ENCODE assay signal across 7 mouse cellular contexts in the genomic region with DNA sequence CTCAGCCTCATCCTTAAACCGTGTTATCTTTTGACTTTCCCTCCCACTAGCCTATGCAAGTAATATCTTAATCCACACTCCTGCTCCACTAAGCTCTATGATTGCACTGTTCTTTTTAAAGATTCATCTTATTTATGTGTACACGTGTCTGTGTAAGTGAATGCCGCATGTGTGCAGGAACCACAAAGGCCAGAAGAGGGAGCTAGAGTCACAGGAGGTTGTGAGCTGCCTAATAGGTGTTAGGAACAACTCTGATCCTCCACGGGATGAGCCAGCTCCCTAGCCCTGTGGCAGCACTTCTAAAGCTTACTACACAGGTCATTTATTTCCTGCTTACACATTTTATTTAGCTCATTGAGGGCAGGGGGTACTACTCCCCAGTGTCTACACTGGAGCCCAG. TPM values are rescaled to one million over a fixed set of nuclear protein-coding genes. Genes with fewer than 3 reads are reported as not detected.
DNase-seq lines count a peak whose midpoint lies in the region; ATAC-seq and TF ChIP-seq lines count a peak whose summit lies in the region.

No protein-coding gene starts in this region.

- peaks cover 24% of the 10 kb centered on the region for H3K4me1 ChIP-seq in midbrain, embryonic 10.5 days
- H3K4me1 ChIP-seq in midbrain, embryonic 15.5 days: no peaks in the 10 kb centered on the region
- H3K4me1 ChIP-seq in kidney, adult 2 months (ENCODE audit: control insufficient read depth, insufficient read depth, low read length): peaks cover 10% of the 10 kb centered on the region; the same call in 1 of the 2 replicates
- H3K4me1 ChIP-seq in lung, embryonic 14.5 days (ENCODE audit: insufficient read depth): no peaks in the 10 kb centered on the region

- no peak overlapping the region for H3K4me2 ChIP-seq in midbrain, embryonic 15.5 days
- H3K4me2 ChIP-seq in lung, embryonic 14.5 days: no peak overlapping the region

- no peak overlapping the region for H3K27ac ChIP-seq in midbrain, embryonic 10.5 days (replicated peaks)
- no peak overlapping the region for H3K27ac ChIP-seq in midbrain, embryonic 15.5 days
- H3K27ac ChIP-seq in kidney, adult 2 months (ENCODE audit: insufficient read depth, low read depth, low read length): peak overlapping the region; percentile 65; the same call in 1 of the 2 replicates
- H3K27ac ChIP-seq in lung, embryonic 14.5 days (ENCODE audit: low read depth): no peak overlapping the region

- H3K36me3 ChIP-seq in midbrain, embryonic 10.5 days: no peaks in the 10 kb centered on the region
- H3K36me3 ChIP-seq in midbrain, embryonic 15.5 days (replicated peaks): no peaks in the 10 kb centered on the region
- H3K36me3 ChIP-seq in kidney, adult 2 months (ENCODE audit: control insufficient read depth, insufficient read depth, low read length): no peaks in the 10 kb centered on the region
- no peaks in the 10 kb centered on the region for H3K36me3 ChIP-seq in lung, embryonic 14.5 days (ENCODE audit: insufficient read depth)
- H3K36me3 ChIP-seq in splenic B cell, adult 2 months (ENCODE audit: control insufficient read depth, insufficient read depth, low read length, poor library complexity, severe bottlenecking): 0 out of 2 replicates have a peak, but pooled peaks cover 8% of the 10 kb centered on the region

- H3K9ac ChIP-seq in midbrain, embryonic 15.5 days: no peak overlapping the region
- H3K9ac ChIP-seq in lung, embryonic 14.5 days: no peak overlapping the region

- POLR2A ChIA-PET in Patski (lab: Charles Lee): interaction anchor here (0.7 kb wide), 2 partner anchors 31 to 71 kb away, joined by 3 to 4 read pairs; a partner anchor contains a TSS

- in situ Hi-C loops in Patski (cut with MboI; ENCODE audit: low pct_unique_long_range_greater_than_20kb): loop anchor here (5.0 kb wide), 1 partner anchor 53 kb away; a partner anchor contains a TSS

- no peaks in the 10 kb centered on the region for H3K9me3 ChIP-seq in midbrain, embryonic 10.5 days (replicated peaks)
- H3K9me3 ChIP-seq in midbrain, embryonic 15.5 days: no peaks in the 10 kb centered on the region
- H3K9me3 ChIP-seq in lung, embryonic 14.5 days (ENCODE audit: low read depth, low read length): no peaks in the 10 kb centered on the region

- peak; percentile 95 for TF ChIP-seq CTCF in Patski (IDR thresholded peaks at IDR 0.05)
- TF ChIP-seq CTCF in kidney, adult 2 months (conservative IDR thresholded peaks at IDR 0.05; ENCODE audit: insufficient read depth, insufficient read length, low read depth, low read length): peak; percentile 90
- peak; percentile 64 for TF ChIP-seq CTCF in lung, embryonic 14.5 days (IDR thresholded peaks at IDR 0.05; ENCODE audit: low read depth)

- H3K27me3 ChIP-seq in midbrain, embryonic 10.5 days (ENCODE audit: low read depth, poor library complexity, severe bottlenecking): no peaks in the 10 kb centered on the region
- H3K27me3 ChIP-seq in midbrain, embryonic 15.5 days (replicated peaks): no peaks in the 10 kb centered on the region
- no peaks in the 10 kb centered on the region for H3K27me3 ChIP-seq in Patski
- H3K27me3 ChIP-seq in kidney, adult 2 months (replicated peaks; ENCODE audit: control insufficient read depth, insufficient read depth, low read length): no peaks in the 10 kb centered on the region
- no peaks in the 10 kb centered on the region for H3K27me3 ChIP-seq in lung, embryonic 14.5 days (ENCODE audit: insufficient read depth, low read length)
- H3K27me3 ChIP-seq in splenic B cell, adult 2 months (ENCODE audit: control insufficient read depth, insufficient read depth, low read length, poor library complexity, severe bottlenecking): no peaks in the 10 kb centered on the region

- no peak overlapping the region for H3K4me3 ChIP-seq in midbrain, embryonic 10.5 days
- H3K4me3 ChIP-seq in midbrain, embryonic 15.5 days: no peak overlapping the region
- no peak overlapping the region for H3K4me3 ChIP-seq in kidney, adult 2 months (ENCODE audit: insufficient read depth, low read depth, low read length)
- no peak overlapping the region for H3K4me3 ChIP-seq in lung, embryonic 14.5 days (ENCODE audit: low read depth, low read length)

- TF ChIP-seq POLR2A in kidney, adult 2 months (IDR thresholded peaks at IDR 0.05; ENCODE audit: low read depth, low read length): no peak

- DNase-seq in midbrain, embryonic 10.5 days (ENCODE audit: low spot score): peak; percentile 47
- DNase-seq in Patski (ENCODE audit: low read depth, low spot score): peak; percentile 43
- peak; percentile 63 for DNase-seq in embryo, embryonic 11 days
- DNase-seq in kidney, adult 2 months: peak; percentile 81
- peak; percentile 70 for DNase-seq in lung, embryonic 14.5 days
- DNase-seq in splenic B cell, adult 2 months (ENCODE audit: low read depth, low spot score): peak; percentile 71

- WGBS in midbrain, embryonic 10.5 days: 46% methylated on average over 4 of the region's 4 CpGs
- WGBS in midbrain, embryonic 15.5 days: 47% methylated on average over 4 of the region's 4 CpGs
- WGBS in kidney, adult 2 months: 49% methylated on average over 4 of the region's 4 CpGs
- 60% methylated on average over 4 of the region's 4 CpGs for WGBS in lung, embryonic 14.5 days

- CTCF ChIA-PET in Patski (lab: Charles Lee): interaction anchor here (0.7 to 3.8 kb wide), 19 partner anchors 9 to 75 kb away, joined by 3 to 36 read pairs (median 6); a partner anchor contains a TSS

- ATAC-seq in midbrain, embryonic 15.5 days (replicated peaks): no peak
- ATAC-seq in Patski: peak; percentile 73
- no peak for ATAC-seq in lung, embryonic 14.5 days (ENCODE audit: insufficient read depth)

RNA-seq across cellular contexts. Expression of a gene that starts 38.4 kb away (rescaled TPM):
- polyA plus RNA-seq in midbrain, embryonic 10.5 days (2016; fragmentation: Nextera tagmentation; extraction: Ambion mirVana): 41.1 and 47.2 TPM in 2 replicates
- 27.4 and 29.1 TPM in 2 replicates for polyA plus RNA-seq in midbrain, embryonic 15.5 days (2015; fragmentation: Nextera tagmentation; extraction: Ambion mirVana)
- polyA plus RNA-seq in Patski (2021): 29.5 TPM
- 12.7 and 15.0 TPM in 2 replicates for polyA plus RNA-seq in kidney, adult 2 months (2012; rRNA removed)
- polyA plus RNA-seq in lung, embryonic 14.5 days (2014; fragmentation: Nextera tagmentation; extraction: Ambion mirVana): 40.8 and 41.0 TPM in 2 replicates

RNA-seq across cellular contexts. Expression of a gene that starts 51.7 kb away (rescaled TPM):
- 11.5 and 12.0 TPM in 2 replicates for polyA plus RNA-seq in midbrain, embryonic 10.5 days (2016; fragmentation: Nextera tagmentation; extraction: Ambion mirVana)
- polyA plus RNA-seq in midbrain, embryonic 15.5 days (2015; fragmentation: Nextera tagmentation; extraction: Ambion mirVana): 4.1 and 4.6 TPM in 2 replicates
- polyA plus RNA-seq in Patski (2021): 12.7 TPM
- polyA plus RNA-seq in kidney, adult 2 months (2012; rRNA removed): 15.3 and 19.4 TPM in 2 replicates
- polyA plus RNA-seq in lung, embryonic 14.5 days (2014; fragmentation: Nextera tagmentation; extraction: Ambion mirVana): 11.7 and 12.3 TPM in 2 replicates

RNA-seq across cellular contexts. Expression of a gene that starts 55.2 kb away (rescaled TPM):
- 33.3 and 37.6 TPM in 2 replicates for polyA plus RNA-seq in midbrain, embryonic 10.5 days (2016; fragmentation: Nextera tagmentation; extraction: Ambion mirVana)
- polyA plus RNA-seq in midbrain, embryonic 15.5 days (2015; fragmentation: Nextera tagmentation; extraction: Ambion mirVana): 28.3 and 31.9 TPM in 2 replicates
- 21.0 TPM for polyA plus RNA-seq in Patski (2021)
- polyA plus RNA-seq in kidney, adult 2 months (2012; rRNA removed): 7.8 and 9.4 TPM in 2 replicates
- polyA plus RNA-seq in lung, embryonic 14.5 days (2014; fragmentation: Nextera tagmentation; extraction: Ambion mirVana): 32.2 and 34.5 TPM in 2 replicates

RNA-seq across cellular contexts. Expression of a gene that starts 55.2 kb away (rescaled TPM):
- polyA plus RNA-seq in midbrain, embryonic 10.5 days (2016; fragmentation: Nextera tagmentation; extraction: Ambion mirVana): 0.22 and 0.39 TPM in 2 replicates
- 0.11 and 0.56 TPM in 2 replicates for polyA plus RNA-seq in midbrain, embryonic 15.5 days (2015; fragmentation: Nextera tagmentation; extraction: Ambion mirVana)
- polyA plus RNA-seq in Patski (2021): 0.47 TPM
- 0.26 and 0.38 TPM in 2 replicates for polyA plus RNA-seq in kidney, adult 2 months (2012; rRNA removed)
- 0.20 and 0.27 TPM in 2 replicates for polyA plus RNA-seq in lung, embryonic 14.5 days (2014; fragmentation: Nextera tagmentation; extraction: Ambion mirVana)
